Mouse (Mus musculus) hematopoietic stem cell, adult 5-6 weeks (primary cell): Measurements from ENCODE around the gene Zfp697. TPM values are rescaled to one million over a fixed set of nuclear protein-coding genes. Genes with fewer than 3 reads are reported as not detected.
"Not testable (repeated sequence)": the region's sequence is repeated elsewhere in the genome, so short reads cannot be mapped to it uniquely, and the experiment has no call there.

Experiments
- ATAC-seq, 2 experiments: fragments of 125-278 bp in 1 of 2; replicated peaks in 1 of 2; 2 replicates each; pipeline ENCODE4 v1.8.0; 2016 to 2017; ENCODE audit warnings: inconsistent platforms in 2 of 2, mild to moderate bottlenecking in 2 of 2, moderate number of reproducible peaks in 2 of 2, low read depth in 1 of 2, moderate TSS enrichment in 1 of 2; ENCODE audit not compliant: low FRiP score in 2 of 2, poor library complexity in 2 of 2, severe bottlenecking in 2 of 2, insufficient read depth in 1 of 2, low TSS enrichment in 1 of 2
- total RNA-seq: library from RNA; stranded (forward); fragments of 172-1452, 232-1000 nt; gene quantifications from 2 replicates; pipeline ENCODE4 v1.2.3, GENCODE M21; 2017

The Zfp697 gene
- total RNA-seq, 1 experiment from 2014 or later, result 1.3 TPM

DNA sequence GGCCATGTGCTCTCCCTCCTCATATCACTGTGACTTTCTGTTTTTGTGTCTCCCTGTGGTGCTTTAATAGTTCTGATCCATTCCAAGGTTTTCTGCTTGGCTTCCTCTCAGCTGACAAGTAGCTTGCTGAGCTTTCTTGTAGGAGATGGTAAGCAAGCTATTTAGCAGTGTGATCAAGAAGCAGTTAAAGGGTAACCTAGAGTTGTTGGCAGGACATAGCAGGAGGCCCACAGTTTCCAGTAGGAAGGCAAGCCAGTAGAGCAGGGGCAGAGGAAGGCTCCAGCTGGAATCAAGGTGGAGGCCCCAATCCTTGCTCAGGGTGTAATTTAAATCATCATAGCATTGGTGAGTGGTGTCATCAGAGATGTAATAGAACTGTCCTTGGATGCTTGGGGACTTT is 298.5 kb downstream of the Zfp697 start:
- ATAC-seq, result no peak

GRCm38 (mm10) chr3:98682401-98682800 is 300.1 kb downstream of the Zfp697 start:
- no peak for ATAC-seq

- no peak for ATAC-seq
Observed at GRCm38 (mm10) chr3:98720740-98721139, 338.5 kb downstream of the Zfp697 start.

DNA sequence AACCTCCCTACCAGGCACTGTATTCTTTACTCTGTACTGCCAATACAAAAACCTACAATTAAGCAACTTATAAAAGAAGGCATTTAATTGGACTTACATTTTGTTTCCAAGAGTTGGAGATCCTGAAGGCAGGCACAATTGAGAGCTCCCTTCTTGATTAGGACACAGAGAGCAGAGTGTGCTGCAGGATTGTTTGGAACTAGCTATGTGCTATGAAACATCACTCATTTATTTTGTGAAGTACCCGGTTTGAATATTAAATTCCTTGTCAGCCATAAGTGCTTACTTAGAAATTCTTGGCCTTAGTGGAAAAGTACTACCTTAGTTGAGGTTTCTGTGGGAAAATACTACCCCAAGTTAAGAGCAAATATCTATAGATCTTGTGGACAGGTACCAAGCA is 342.1 kb downstream of the Zfp697 start, which contains the start of gene Hsd3b2:
Hsd3b2 (minus strand) TSS at position 168 of the 400 bp plus-strand sequence.
- no peak for ATAC-seq

DNA sequence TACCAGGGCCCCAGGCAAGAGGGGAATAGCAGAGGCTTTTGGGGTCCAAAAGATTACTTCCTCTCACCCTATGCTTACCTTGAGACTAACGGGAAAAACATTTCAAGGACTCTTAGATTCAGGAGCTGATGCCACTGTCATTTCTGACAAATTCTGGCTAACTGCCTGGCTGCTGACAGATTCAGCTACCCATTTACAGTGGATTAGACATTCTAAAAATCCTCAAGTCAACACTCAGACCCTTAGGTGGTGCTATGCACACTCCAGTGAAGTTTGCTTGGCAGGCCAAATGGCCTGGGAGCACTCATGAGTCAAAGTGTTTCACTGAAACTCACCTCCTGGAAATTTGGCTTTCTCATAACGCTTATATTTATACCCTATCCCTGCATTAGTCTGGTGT is 344.0 kb downstream of the Zfp697 start:
- no peak for ATAC-seq

GRCm38 (mm10) chr3:98733724-98734123 is 351.5 kb downstream of the Zfp697 start:
- ATAC-seq, result no peak

DNA sequence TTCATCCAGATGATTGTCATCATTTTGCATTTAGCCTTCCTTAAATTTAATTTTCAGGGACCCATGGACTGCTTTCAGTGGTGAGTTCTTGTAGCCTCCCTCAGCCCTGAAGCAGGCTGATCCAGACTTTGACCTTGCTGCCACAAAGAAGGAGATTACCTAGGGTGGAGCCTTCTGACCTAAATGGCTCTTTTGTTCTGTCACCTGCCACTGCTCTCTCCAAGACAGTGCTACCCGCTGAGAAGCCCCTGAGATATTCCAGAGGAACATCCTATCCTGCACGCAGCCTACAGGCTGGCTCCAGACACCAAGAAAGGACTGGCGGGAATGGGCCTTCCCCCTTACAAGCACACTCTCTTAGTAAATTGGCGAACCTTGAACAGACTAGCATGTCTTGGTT is 352.1 kb downstream of the Zfp697 start:
- ATAC-seq, result no peak

- ATAC-seq, result not testable (repeated sequence)
Observed at GRCm38 (mm10) chr3:98741043-98741442, 358.8 kb downstream of the Zfp697 start.

DNA sequence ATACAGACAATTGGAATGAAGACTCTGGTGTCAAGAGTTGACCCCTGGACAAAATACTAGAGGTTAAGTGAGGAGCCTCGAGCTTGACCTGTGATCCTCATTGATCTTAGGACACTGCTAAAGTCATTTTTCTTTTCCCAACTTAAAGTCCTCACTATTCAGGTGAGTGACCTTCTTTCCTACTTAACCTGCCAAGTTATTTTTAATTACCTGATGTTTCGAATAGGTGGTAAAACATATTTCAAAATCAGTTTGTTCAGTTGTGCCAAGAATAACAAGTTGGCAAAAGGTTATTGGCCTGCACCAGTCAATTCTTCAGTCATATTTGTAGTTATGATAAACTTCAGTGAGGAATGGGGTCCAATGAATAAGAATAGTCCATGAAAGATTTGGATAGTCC is 369.9 kb downstream of the Zfp697 start:
- ATAC-seq, result no peak

- no peak for ATAC-seq
Observed at GRCm38 (mm10) chr3:98756836-98757235, 374.6 kb downstream of the Zfp697 start.

- ATAC-seq, result no peak
Observed at GRCm38 (mm10) chr3:98764155-98764554, 381.9 kb downstream of the Zfp697 start.

DNA sequence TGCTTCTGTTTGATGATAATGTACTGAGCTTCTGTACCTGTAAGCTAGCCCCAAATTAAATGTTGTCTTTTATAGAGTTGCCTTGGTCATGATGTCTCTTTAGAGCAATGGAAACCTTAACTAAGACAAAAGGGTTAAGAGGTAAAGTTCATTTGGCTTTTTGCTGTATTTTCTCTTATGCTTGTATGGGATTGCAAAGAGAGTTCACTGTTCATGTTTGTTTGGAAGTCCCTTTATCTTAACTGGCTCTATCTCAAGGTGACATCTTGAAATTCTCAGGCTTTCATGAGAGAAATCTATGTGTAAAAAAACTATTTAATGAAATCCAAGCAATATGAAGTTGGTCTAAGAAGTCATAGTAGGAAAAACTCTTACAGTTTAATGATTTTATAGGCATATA is 398.7 kb downstream of the Zfp697 start:
- ATAC-seq, result no peak

DNA sequence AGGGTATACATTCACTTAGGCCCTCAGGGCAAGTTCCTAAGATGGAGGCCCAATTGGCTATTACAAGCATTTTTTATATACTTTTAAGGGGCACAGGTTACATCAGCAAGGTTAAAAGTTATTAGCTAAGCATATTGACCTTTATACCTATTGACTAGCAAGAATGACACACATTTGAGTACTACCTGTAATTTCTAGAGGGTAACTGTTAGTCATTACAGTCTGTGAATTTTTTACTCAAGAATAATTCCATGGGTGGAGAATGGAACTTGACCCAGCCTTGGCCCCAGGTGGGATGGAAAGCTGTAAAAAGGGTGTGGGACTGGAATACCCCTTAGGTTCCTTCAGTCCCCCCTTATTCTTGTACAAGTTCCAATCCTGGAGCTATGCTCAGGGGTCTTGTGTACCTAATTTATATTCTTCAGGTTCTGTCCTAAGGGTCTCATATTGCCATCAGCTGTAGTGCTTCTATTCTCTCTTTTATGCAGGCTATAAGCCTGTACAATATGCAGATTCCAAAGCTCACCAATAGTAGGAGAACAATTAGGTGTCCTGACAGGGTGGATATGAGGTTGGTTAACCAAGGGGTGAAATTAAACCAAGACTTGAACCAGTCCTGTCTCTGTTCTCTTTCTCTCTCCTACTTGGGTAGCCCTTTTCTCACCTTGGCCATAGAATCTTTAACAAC is 400.1 kb downstream of the Zfp697 start:
- no peak for ATAC-seq

DNA sequence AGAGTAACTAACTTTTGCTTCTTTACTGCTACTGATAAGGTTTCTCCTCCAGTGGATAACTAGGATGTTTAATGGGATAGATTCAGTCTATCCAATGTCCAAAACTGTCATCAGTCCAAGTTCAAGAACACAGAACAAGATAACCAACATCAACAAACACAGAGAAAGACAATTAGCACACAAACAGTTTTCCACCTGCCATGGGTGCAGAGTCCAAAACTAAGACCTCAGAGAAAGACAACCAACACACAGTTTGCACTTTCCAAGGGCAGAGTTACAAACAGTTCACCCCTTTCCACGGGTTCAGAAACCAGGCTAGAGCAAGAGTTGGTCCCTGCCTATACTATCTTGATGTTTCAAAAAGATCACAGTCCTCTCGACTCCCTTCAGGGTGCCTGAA is 404.3 kb downstream of the Zfp697 start:
- ATAC-seq, result no peak

Other genes starting within 250 kb of the Zfp697 start
- gene Adam30, start 221.8 kb upstream of the Zfp697 start, total RNA-seq, result 0.69 TPM in 1 of 2 replicates, not detected in the other
- gene Reg4, start 160.3 kb upstream of the Zfp697 start, total RNA-seq, result not detected in 2 replicates
- gene Hmgcs2, start 102.0 kb upstream of the Zfp697 start, total RNA-seq, result 0.25 and 0.30 TPM in 2 replicates
- gene Phgdh, start 42.5 kb upstream of the Zfp697 start, total RNA-seq, result 434 and 475 TPM in 2 replicates
- gene Gm4450, start 74.7 kb downstream of the Zfp697 start, total RNA-seq, result not detected in 2 replicates
- gene Hsd3b4, start 128.1 kb downstream of the Zfp697 start, total RNA-seq, result not detected in 2 replicates
- not detected in 2 replicates for gene Gm10681, start 206.3 kb downstream of the Zfp697 start, total RNA-seq
- gene Hsd3b5, start 247.8 kb downstream of the Zfp697 start, total RNA-seq, result not detected in 2 replicates